Mouse (Mus musculus) kidney, embryonic 14.5 days (tissue): ENCODE results near the gene Cavin1. TPM values are rescaled to one million over a fixed set of nuclear protein-coding genes. Genes with fewer than 3 reads are reported as not detected.

Source experiments
- ATAC-seq: fragments of 200-750 bp; cut with Nextera tagmentation; 2 replicates; pipeline ENCODE4 v1.8.0; 2017; ENCODE audit warnings: moderate number of reproducible peaks, mild to moderate bottlenecking, moderate TSS enrichment, moderate library complexity; ENCODE audit not compliant: low FRiP score, low TSS enrichment
- H3K27ac ChIP-seq: fragments of 300-500 bp; sonication (generic); 2 replicates; pipeline ENCODE4 v1.5.1; 2014; ENCODE audit warnings: low read depth, mild to moderate bottlenecking, low read length, moderate library complexity, mixed read lengths
- H3K27me3 ChIP-seq: fragments of 300-500 bp; sonication (generic); 2 replicates; pipeline ENCODE4 v1.6.1; 2014; ENCODE audit warnings: mild to moderate bottlenecking, low read length; ENCODE audit not compliant: control insufficient read depth, insufficient read depth
- H3K36me3 ChIP-seq: fragments of 300-500 bp; sonication (generic); 2 replicates; pipeline ENCODE4 v1.6.1; 2014; ENCODE audit warnings: low read length, mixed read lengths; ENCODE audit not compliant: control insufficient read depth, insufficient read depth
- H3K4me1 ChIP-seq: fragments of 300-500 bp; sonication (generic); 2 replicates; pipeline ENCODE4 v1.6.1; 2014; ENCODE audit warnings: low read length, mixed read lengths; ENCODE audit not compliant: control insufficient read depth, insufficient read depth
- H3K4me2 ChIP-seq: fragments of 300-500 bp; sonication (generic); replicated peaks from 2 replicates; pipeline ENCODE4 v1.6.1; 2014; ENCODE audit warnings: low read depth, mild to moderate bottlenecking, low read length
- H3K4me3 ChIP-seq: fragments of 300-500 bp; sonication (generic); 2 replicates; pipeline ENCODE4 v1.5.1; 2014; ENCODE audit warnings: mild to moderate bottlenecking, low read length
- H3K9ac ChIP-seq: fragments of 300-500 bp; sonication (generic); 2 replicates; pipeline ENCODE4 v1.6.1; 2014; ENCODE audit warnings: low read depth, mild to moderate bottlenecking, low read length, moderate library complexity
- H3K9me3 ChIP-seq: fragments of 300-500 bp; sonication (generic); 2 replicates; pipeline ENCODE4 v1.6.1; 2016; ENCODE audit warnings: low read length; ENCODE audit not compliant: control insufficient read depth
- WGBS: fragments of 180-500 bp; shearing (Covaris S2); extraction: QIAGEN DNeasy Blood & Tissue Kit; methylation state at CpG from one replicate; pipeline ENCODE4 v1.1.7; 2014; 5-methylcytosine and 5-hydroxymethylcytosine counted together
- polyA plus RNA-seq: library from polyadenylated mRNA; unstranded; fragments of >200 nt; fragmentation: Nextera tagmentation; extraction: Ambion mirVana; gene quantifications from 2 replicates; pipeline ENCODE4 v1.2.1, GENCODE M21; 2014

The Cavin1 gene
- polyA plus RNA-seq, 1 experiment from 2014 or later: 40.7 TPM

DNA sequence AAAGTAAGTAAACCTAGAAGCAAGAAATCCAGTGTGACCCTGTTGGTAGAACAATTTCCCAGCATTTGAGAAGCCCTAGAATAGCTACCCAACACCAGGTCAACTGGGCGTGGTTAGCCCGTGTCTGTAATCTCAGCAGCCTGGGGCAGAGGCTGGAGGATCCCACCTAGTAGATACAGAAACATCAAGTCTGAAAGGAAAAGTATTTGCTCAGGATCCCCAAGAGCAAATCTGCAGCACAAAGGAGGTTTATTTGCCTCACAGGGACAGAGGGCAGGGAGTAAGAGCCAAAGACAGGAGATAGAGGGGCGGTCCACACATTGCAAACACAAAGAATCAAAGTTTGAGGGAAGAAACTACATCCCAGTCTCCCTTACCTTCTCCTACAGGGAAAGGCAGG is 28.6 kb upstream of the Cavin1 start:
- H3K9me3 ChIP-seq: no peaks in the 10 kb centered on the region
- ATAC-seq: no peak
- no peaks in the 10 kb centered on the region for H3K36me3 ChIP-seq
- H3K27ac ChIP-seq: no peak overlapping the region
- H3K4me2 ChIP-seq: no peak overlapping the region
- WGBS: 58% methylated on average over 3 of the region's 3 CpGs
- H3K27me3 ChIP-seq: no peaks in the 10 kb centered on the region
- H3K4me1 ChIP-seq: 0 out of 2 replicates have a peak, but pooled peaks cover 2% of the 10 kb centered on the region
- no peak overlapping the region for H3K9ac ChIP-seq
- no peak overlapping the region for H3K4me3 ChIP-seq

DNA sequence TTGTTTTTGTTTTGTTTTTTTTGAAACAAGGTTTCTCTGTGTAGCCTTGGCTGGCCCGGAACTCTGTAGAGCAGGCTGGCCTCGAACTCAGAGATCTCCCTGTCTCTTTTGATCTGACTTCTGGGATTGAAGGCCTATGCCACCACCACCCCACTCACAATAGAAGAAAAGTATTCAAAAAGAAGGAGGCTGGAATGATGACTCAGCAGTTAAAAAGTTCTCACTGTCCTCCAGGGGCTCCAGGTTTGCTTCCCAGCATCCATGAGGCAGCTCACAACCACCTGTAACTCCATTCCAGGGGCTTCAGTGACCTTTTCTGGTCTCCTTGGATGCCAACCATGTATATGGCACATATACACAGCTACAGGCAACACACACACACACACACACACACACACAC is 28.1 kb upstream of the Cavin1 start:
- H3K4me2 ChIP-seq: no peak overlapping the region
- no peaks in the 10 kb centered on the region for H3K36me3 ChIP-seq
- no peak overlapping the region for H3K4me3 ChIP-seq
- ATAC-seq: no peak
- no peaks in the 10 kb centered on the region for H3K27me3 ChIP-seq
- 80% methylated on average over 2 of the region's 2 CpGs for WGBS
- H3K9ac ChIP-seq: no peak overlapping the region
- H3K4me1 ChIP-seq: 0 out of 2 replicates have a peak, but pooled peaks cover 2% of the 10 kb centered on the region
- no peaks in the 10 kb centered on the region for H3K9me3 ChIP-seq
- no peak overlapping the region for H3K27ac ChIP-seq

DNA sequence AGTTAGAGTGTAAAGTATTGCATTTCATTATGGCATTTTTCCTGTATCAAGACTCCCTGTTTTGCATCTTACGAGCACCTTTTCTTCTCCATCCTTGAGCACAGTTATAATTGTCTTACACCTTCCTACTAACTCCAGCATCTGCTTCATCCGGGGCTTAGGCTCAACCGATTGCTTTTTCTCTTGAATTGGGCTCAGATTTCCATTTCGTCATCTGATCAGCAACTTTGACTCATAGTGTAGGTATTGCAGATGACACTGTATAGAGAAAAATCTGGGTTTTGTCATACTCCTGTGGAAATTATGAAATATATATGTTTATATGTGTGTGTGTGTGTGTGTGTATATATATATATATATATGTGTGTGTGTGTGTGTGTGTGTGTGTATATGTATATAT is 25.8 kb upstream of the Cavin1 start:
- Histone ChIP-seq H3K9me3 (no peaks in the 10 kb centered on the region), H3K27me3 (no peaks in the 10 kb centered on the region), H3K4me3 (no peak overlapping the region), H3K36me3 (no peaks in the 10 kb centered on the region), H3K27ac (no peak overlapping the region), H3K9ac (no peak overlapping the region), H3K4me1 (no peaks in the 10 kb centered on the region), H3K4me2 (no peak overlapping the region)
- WGBS: 80% methylated on average over 4 of the region's 4 CpGs
- ATAC-seq: no peak

DNA sequence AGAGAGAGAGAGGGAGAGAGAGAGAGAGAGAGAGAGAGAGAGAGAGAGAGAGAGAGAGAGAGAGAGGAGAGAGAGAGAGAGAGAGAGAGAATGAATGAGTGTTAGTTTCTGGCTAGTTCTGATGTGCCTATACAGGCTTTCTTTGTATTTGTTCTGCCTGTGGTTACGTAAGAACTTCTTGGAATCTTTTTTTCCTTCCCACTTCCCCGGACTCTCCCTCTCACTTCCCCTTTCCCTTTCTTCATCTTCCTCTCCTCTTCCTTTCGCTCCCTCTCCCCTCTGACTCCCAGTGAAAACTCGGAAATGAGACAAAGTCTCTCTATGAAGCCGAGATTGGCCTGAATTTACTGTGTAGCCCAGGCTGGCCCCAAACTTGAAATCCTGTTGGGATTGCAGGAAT is 24.0 kb upstream of the Cavin1 start:
- 72% methylated on average over 5 of the region's 5 CpGs for WGBS
- Histone ChIP-seq H3K27me3 (no peaks in the 10 kb centered on the region), H3K36me3 (no peaks in the 10 kb centered on the region)

DNA sequence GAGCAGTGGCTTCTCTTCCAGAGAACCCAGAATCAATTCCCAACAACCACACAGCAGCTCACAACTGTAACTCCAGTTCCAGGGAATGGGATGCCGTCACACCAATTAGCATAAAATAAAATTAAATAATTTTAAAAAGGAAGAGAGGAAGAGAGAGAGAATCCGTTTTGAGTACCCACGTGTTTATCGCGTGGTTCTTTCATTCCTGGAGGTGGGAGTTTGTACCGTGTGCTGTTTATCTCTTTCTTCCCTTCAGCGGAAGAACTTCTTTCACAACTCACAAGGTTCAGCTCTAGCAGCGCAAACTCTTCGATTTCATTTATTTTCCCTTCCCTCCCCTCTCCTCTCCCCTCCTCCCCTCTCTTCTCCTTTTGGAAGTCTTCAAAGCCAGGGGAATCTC is 23.5 kb upstream of the Cavin1 start:
- ATAC-seq: no peak
- H3K4me3 ChIP-seq: no peak overlapping the region
- no peaks in the 10 kb centered on the region for H3K9me3 ChIP-seq
- no peaks in the 10 kb centered on the region for H3K27me3 ChIP-seq
- H3K4me1 ChIP-seq: no peaks in the 10 kb centered on the region
- H3K9ac ChIP-seq: no peak overlapping the region
- no peaks in the 10 kb centered on the region for H3K36me3 ChIP-seq
- no peak overlapping the region for H3K27ac ChIP-seq
- 67% methylated on average over 9 of the region's 9 CpGs for WGBS
- no peak overlapping the region for H3K4me2 ChIP-seq

More for the DNA sequence above, 24.0 kb upstream of the Cavin1 start:
- Histone ChIP-seq H3K4me1 (no peaks in the 10 kb centered on the region), H3K4me3 (no peak overlapping the region), H3K27ac (no peak overlapping the region), H3K9ac (no peak overlapping the region), H3K4me2 (no peak overlapping the region), H3K9me3 (no peaks in the 10 kb centered on the region)
- ATAC-seq: no peak

DNA sequence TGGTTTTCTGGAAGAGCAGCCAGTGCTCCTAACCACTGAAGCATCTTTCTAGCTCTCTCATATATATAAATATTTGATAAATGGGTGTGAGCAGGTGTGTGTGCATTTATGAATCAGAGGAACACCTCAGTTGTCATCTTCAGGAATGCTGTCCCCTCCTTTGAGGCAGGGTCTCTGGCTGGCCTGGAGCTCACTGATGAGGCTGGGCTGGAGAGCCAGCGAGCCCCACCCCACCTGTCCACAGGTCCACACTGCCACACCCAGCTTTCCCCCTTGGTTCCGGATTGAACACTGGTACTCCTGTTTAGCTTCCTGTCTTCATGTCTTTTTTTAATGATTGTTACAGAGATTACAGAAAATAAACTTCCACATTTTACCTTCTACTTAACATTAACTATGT is 22.8 kb upstream of the Cavin1 start:
- no peaks in the 10 kb centered on the region for H3K27me3 ChIP-seq
- H3K9me3 ChIP-seq: no peaks in the 10 kb centered on the region
- ATAC-seq: no peak
- no peak overlapping the region for H3K4me3 ChIP-seq
- no peak overlapping the region for H3K9ac ChIP-seq
- H3K4me2 ChIP-seq: no peak overlapping the region
- H3K27ac ChIP-seq: no peak overlapping the region
- WGBS: 74% methylated on average over 2 of the region's 2 CpGs
- no peaks in the 10 kb centered on the region for H3K4me1 ChIP-seq
- H3K36me3 ChIP-seq: no peaks in the 10 kb centered on the region

DNA sequence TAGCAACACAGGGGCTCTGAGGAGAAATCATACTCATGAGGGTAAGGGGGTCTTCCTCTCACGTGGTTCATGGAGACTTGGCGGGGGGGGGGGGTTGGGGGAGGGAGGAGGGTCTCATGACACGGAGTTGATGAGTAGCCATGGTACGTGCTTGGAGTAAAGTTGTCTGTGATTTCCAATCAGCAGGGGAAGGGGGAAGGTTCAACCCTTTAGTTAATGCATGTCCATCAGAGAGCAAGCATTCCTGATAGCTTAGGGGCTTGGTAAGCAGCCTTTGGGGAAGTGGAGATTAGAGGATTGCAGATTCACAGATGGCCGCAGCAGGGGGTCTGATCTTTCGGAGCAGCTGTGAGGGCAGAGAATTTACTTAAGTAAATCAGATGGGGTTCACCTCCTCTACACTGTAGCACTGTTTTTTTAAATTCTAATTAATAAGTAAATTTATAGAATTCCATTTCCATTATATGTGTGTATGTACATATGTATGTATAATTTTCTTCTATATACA is 20.4 kb upstream of the Cavin1 start:
- ATAC-seq: no peak

DNA sequence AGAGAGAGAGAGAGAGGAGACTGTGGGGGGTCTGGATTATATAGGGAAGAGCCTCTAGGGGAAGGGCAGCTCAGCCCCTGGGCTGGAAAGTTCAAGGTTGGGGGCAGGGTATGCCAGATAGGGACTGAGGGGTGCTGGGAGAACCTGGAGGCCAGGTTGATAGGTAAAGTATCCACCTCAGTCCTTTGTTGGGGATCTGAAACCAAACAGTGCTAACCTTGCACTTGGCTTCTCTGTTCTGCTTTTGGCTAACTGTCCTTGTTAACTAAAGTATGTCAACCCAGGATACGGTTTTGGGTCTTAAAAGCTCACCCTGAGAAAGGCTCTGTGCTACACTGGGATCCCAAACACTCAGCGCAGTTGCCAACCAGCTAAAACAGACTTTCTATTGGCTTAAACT is 19.0 kb upstream of the Cavin1 start:
- WGBS: 66% methylated on average over 2 of the region's 2 CpGs
- Histone ChIP-seq H3K9me3 (no peaks in the 10 kb centered on the region), H3K9ac (no peak overlapping the region), H3K27ac (no peak overlapping the region), H3K4me2 (no peak overlapping the region), H3K4me1 (no peaks in the 10 kb centered on the region), H3K36me3 (no peaks in the 10 kb centered on the region), H3K27me3 (no peaks in the 10 kb centered on the region), H3K4me3 (no peak overlapping the region)
- no peak for ATAC-seq

More for the DNA sequence above, 20.4 kb upstream of the Cavin1 start:
- Histone ChIP-seq H3K4me3 (no peak overlapping the region), H3K27ac (no peak overlapping the region), H3K36me3 (no peaks in the 10 kb centered on the region), H3K4me2 (no peak overlapping the region), H3K9me3 (no peaks in the 10 kb centered on the region), H3K9ac (no peak overlapping the region), H3K27me3 (no peaks in the 10 kb centered on the region), H3K4me1 (no peaks in the 10 kb centered on the region)
- 27% methylated on average over 6 of the region's 6 CpGs for WGBS

DNA sequence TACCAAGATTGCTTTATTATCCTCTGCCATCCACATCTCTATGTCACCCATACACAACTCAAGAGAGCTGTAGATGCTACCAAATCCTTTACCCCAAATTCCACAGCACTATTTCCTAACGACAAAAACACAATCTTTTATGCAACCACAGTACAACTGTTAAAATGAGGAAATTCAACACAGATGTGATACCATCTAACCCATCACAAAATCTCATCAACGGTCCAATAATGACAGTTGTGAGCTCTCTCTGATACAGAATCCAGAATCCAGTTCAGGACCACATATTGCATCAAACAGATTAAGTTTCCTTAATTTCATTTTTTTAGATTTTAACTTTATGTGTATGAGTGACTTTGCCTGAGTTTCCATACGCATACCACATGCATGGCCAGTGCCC is 18.0 kb upstream of the Cavin1 start:
- Histone ChIP-seq H3K4me2 (no peak overlapping the region), H3K27me3 (no peaks in the 10 kb centered on the region), H3K4me3 (no peak overlapping the region), H3K4me1 (no peaks in the 10 kb centered on the region), H3K9ac (no peak overlapping the region), H3K27ac (no peak overlapping the region), H3K36me3 (no peaks in the 10 kb centered on the region), H3K9me3 (no peaks in the 10 kb centered on the region)
- ATAC-seq: no peak
- 86% methylated on average over 3 of the region's 3 CpGs for WGBS
